Mouse (Mus musculus) mouse trophoblast stem cell (cell line): ENCODE measurements at regions not wholly inside any gene's neighbourhood (a gene's known extent, or its start where the extent isn't known, plus 50 kb on each side); places are given as distances from the start of the nearest gene placed in this dataset.

Experiments
- in situ Hi-C, 2 experiments: fragments of 300-500 bp; cut with MseI, MboI; formaldehyde crosslinking; loops; 2 replicates in 1 of 2; 3 replicates in 1 of 2; pipeline ENCODE4 v1.15.1; 2025

DNA sequence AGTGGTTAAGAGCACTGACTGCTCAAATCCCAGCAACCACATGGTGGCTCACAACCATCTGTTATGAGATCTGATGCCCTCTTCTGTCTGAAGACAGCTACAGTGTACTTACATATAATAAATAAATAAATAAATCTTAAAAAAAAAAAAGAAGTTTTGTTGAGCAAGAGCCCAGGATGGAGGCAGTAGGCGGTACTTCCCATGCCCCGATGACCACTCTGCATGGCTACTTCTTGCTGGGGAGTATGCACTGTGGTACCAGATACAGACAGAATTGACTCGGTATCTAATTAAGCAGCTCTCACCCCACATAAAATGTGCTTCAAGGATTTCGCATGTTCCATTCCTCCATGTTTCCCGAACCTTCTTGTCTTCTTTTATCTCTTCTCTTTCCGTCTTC, 278.4 kb downstream of the Diras2 start:
- in situ Hi-C loops: loop anchor here (5.0 kb wide), 4 partner anchors 280 to 375 kb away; partner anchors contain the start of gene Diras2 (in 1 of the 2)

DNA sequence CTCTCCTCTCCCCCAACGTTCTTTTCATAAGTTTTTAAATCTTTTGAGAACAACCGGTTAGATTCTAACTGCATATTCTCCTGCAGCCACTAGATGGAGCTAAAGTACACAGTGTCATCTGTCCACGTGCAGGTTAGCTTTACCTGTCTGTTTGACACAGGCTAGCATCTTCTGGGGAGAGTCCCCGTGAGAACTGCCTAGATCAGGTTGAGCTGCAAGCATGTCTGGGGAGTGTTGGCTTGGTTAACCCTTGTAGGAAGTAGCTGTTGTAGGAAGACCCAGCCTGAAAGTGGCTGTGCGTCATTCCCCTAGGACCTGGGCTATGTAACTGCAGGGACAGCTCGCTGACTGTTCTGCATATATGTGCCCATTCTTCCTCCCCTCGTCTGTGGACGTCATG, 277.9 kb downstream of the Diras2 start:
- in situ Hi-C loops: loop anchor here (5.0 kb wide), 4 partner anchors 279 to 374 kb away; partner anchors contain the start of gene Diras2 (in 1 of the 2)

DNA sequence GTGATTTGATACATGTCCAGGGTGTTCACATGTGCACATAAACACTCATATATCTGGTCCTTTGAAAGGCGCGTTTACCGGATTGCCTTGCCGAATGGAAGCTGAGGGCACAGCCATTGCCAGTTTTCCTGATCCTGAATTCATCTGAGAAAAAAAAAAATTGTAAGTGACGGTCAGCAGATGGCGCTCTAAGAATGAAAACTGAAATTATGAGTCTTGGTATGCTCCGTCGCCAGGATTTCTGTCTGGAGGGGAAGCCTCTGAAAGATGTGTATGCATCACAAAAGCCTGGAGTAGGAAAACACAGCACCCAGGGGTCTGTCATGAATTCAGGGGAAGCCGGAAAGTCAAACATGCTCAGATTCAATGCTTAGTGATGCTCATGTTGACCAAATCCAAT, 276.9 kb downstream of the Diras2 start:
- in situ Hi-C loops: loop anchor here (5.0 kb wide), 4 partner anchors 278 to 373 kb away; partner anchors contain the start of gene Diras2 (in 1 of the 2)

DNA sequence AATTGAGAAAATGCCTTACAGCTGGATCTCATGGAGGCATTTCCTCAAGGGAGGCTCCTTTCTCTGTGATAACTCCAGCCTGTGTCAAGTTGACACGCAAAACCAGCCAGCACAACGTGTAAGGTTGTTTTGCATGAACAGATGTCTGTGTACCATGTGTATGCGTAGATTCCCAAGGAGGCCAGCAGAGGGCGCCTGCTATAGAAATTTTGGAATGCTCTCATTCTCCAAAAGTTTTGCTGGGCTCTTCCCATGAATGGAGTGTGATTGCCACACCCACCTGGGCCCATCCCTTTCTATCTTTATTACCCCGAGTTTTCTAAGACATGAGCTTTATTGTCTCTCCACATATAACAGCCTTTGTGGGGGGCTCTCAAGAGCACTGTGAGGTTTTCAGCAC, 275.4 kb downstream of the Diras2 start:
- in situ Hi-C loops: no loop called here

DNA sequence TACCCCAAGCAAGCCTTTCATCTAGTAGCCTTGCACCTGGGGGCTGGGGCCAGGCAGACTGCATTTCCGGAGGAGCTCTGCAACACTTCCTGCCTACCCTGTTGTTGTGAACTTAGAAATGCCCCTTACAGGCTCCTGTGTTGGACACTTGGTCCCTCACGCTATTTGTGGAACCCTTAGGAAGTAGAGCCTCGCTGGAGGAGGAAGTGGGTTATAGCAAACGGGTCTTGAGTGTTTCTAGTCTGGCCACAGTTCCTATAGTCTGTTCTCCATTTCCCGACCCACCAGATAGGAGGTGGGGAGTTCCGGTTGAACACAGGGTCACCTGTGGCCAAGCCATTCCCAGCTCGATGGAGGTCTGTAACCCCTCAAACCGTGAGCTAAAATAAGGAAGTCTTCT, 272.7 kb downstream of the Diras2 start:
- in situ Hi-C loops: no loop called here

DNA sequence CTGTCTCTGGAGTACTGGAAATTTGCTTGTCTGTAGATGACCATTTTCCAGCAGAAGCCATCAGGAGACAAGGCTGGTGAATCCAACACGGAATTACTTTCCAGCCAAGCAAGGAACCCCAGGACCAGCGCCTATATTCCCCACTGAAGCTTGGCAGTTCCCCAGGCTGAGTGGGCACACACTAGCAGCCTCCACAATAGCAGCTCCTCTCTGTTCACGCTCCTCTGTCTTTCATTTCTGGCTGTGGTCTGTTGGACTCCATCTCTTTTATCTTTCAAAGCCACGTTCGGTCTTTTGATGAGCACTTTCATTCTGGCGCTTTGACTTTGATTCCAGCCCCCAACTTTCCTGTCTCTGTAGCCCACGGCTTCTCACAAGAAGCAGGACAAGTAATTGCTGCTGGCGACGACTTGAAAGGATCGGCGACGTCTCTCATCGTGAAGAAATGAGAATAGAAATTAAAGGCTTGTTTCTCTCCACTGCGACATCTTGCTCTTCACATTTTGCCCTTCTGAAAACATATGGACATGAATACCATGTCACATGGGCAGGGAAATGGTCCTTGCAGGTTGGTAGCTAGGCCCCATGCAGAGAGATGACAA, 268.0 kb downstream of the Diras2 start:
- in situ Hi-C loops: no loop called here

DNA sequence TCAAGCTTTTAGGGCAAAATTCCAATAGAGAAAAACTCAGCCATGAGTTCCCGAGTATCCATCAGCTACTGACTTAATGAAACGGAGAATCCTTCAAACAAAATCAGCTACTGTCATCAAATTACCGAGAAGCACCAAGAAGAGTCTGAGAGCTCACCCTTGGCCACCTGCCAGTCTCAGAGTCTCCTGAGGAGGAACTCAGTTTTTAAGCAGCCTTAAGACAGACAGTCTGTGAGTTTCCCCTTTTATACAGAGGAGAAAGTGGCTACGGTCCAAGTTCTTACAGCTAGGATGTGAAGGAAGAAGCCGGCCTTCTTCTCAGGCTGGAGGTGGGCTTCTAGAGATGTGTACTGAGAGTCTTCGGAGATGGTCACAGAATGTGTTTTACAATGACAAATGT, 262.8 kb downstream of the Diras2 start:
- in situ Hi-C loops: no loop called here

DNA sequence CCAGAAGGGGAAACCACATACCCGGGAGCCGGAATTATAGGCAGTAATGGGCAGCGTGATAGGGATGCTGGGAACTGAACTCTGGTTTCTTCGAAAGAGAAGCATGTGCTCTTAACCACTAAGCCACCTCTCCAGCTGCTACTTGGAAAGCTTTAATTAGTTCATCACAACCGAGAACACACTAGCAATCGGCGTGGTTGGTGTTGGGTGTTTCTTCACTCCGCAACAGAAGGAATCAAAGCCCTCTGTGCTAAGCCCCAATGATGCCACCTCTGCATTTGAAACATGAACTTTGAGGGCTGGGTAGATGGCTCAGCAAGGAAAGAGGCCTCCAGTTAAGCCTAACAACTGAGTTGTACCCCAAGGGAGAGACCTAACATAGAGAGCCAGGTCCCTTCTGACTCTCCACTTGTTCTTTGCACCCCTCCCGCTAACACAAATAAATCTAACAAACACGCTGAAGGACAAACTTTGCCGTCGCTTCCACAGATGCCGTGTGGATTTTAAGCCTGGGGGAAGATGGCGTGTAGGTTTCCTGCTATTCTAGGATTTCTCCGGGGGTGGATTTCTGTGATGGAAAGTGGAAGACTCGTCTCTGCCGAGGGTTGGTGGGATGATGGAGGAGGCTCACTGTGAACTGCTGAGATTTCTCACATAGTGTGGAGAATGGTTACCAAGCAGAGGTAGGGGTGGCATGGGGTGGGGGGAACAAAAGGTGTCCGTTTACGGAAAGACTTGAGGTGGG, 257.4 kb downstream of the Diras2 start:
- in situ Hi-C loops: loop anchor here in 1 of 2 experiments (10.0 kb wide), 1 partner anchor 201 kb away; no protein-coding TSS in a partner anchor

DNA sequence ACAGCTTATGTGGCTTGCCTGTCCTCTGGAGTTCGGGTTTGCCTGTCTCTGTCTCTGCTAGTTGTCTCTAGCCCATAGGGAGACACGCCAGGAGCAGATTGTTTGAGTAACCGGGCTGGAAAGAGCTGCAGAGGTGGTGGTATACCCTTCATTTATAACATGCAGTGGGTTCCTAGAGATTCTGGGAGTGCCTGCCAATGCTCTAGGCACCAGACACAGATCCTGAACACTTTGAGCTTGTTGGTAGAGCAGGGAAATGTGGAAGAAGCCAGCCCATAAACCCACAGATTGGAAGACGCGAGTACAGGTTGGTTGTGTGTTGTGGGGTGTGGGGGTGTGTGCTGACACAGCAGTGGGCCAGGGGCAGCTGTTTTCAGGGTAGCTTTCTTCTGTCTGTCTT, 255.9 kb downstream of the Diras2 start:
- in situ Hi-C loops: loop anchor here in 1 of 2 experiments (10.0 kb wide), 1 partner anchor 200 kb away; no protein-coding TSS in a partner anchor

DNA sequence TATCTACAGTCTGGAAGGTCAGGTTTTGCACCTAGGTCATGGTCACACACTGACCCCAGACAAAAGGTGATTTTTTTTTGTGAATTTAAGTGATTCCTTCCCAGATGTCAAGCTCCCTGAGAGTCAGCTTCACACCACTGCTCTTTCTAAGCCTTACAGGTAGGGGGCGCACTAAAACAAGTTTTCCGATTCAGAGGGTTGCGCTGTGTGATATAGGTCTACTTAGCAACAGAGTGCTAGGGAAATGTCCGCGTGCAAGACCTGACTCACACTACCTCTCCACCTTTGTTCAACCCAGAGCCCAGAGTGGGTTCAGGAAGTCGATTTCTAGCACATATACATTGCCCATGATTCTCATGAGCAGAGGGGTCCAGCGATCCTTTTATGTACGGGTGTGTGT, 255.4 kb downstream of the Diras2 start:
- in situ Hi-C loops: loop anchor here in 1 of 2 experiments (10.0 kb wide), 1 partner anchor 199 kb away; no protein-coding TSS in a partner anchor

DNA sequence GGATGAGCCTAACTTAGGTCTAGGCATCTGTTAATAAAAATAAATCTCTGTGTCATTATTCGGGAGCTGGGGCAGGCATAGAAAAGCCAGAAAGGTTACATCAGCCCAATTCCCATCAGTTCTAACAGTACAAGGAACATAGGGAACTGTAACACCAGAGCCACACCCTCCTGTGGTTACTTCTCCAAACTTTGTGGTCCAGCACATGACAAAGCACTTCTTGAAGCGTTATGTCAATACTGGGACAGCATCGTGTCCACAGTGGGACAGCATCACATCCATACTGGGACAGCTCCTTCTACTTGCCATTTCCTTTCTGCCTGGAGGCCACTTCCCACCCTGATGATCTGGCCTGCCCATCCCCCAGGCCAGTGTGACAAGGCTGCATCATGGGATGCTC, 253.9 kb downstream of the Diras2 start:
- in situ Hi-C loops: loop anchor here in 1 of 2 experiments (10.0 kb wide), 1 partner anchor 198 kb away; no protein-coding TSS in a partner anchor

DNA sequence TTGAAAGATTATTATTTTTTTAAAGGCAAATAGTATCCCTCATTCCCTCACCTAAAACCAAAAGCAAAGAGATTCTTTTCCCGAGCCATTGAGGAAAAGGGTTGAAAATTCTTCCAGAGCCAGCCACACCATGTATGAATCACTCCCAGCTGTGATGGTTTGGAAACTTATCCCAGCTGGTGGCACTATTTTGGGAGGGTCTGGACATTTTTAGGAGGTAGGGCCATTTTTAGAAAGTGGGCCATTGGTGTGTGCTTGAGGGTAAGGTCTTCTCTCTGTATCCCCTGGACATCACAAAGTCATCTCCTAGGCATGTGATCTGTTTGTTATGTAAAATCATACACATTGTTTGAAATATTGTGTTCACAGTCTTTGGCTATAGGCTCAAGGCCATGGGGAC, 252.2 kb downstream of the Diras2 start:
- in situ Hi-C loops: loop anchor here in 1 of 2 experiments (10.0 kb wide), 1 partner anchor 196 kb away; no protein-coding TSS in a partner anchor

DNA sequence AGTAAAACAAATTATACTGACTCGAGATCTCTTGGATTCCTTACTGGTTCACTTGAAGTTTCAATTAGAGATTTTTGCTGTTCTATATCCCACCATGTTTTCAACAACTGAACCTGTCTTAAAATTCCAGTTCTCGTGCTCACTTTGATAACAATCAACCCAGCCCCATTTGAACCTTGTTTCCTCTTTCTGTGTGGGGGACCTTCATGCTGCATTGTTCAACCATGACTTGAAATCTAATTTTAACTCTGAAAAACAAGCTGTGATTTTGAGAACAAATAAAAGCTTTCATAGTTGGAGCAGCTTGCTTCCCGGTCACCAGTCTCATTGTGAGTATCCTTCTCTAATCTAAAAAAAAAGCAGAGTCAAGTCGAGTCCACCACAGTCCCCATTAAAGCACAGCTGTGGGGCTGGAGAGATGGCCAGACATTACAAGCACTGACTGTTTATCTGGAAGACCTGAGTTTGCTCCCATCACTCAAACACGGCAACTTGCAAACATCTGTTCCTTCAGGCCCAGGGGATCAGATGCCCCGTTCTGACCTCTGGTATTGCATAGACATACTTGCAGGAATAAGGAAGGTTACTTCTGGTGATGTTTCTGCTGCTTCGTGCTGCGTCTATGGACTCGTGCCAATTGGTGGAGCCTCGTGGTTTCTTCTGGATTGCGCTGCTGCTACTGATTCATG, 251.7 kb downstream of the Diras2 start:
- in situ Hi-C loops: loop anchor here in 1 of 2 experiments (10.0 kb wide), 1 partner anchor 195 kb away; no protein-coding TSS in a partner anchor

DNA sequence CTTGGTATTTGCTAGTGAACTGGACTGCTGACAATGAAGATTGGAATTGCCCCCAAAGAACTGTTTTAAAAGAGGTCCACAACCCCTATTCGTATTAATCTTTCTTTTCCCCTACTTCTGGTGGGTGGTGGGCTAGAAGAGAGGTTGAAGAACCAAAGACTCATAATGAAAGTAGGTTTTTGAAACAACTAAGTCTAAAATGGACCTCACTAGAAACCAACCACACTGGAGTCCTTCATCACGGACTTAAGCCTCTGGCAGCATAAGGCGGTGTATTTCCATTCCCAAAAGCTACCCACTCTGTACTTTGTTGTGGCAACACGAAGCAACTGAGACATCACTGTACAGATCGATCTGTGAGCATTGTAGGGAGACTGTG, 251.1 kb downstream of the Diras2 start:
- in situ Hi-C loops: loop anchor here in 1 of 2 experiments (10.0 kb wide), 1 partner anchor 195 kb away; no protein-coding TSS in a partner anchor

DNA sequence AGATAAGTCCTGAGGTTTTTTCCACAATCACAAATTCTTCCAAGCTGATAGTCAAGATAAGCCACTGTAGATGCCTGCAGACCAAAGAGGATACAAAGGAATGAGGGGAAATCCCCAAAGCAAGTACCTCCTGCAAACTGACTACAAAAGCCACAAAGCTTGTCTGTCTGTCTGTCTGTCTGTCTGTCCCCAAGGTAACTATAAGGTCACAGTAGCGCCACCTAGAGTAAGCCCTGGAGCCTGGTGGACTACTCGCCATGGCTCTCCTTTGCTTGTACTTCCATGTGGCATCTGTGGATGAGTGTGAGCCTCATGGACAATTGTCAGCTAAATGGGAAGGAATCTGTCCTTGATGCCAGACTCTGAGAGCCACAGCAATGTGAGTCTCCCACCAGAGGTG, 249.8 kb downstream of the Diras2 start:
- in situ Hi-C loops: no loop called here

DNA sequence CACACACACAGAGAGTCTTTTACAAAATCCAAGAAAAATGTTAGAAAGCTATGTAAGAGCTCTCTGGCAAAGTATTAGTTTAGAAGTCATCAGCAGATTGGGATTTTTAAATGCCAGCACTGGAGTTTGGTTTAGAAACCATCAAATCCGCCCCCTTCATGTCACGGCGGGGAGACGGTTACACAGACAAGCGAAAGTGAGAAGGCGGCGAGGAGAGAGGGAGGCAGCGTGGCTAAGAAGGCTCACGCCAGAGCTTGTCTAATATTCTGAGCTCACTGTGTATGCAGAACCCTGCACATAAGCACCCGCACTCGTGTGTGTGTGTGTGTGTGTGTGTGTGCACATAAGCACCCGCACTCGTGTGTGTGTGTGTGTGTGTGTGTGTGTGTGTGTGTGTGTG, 248.6 kb downstream of the Diras2 start:
- in situ Hi-C loops: no loop called here

DNA sequence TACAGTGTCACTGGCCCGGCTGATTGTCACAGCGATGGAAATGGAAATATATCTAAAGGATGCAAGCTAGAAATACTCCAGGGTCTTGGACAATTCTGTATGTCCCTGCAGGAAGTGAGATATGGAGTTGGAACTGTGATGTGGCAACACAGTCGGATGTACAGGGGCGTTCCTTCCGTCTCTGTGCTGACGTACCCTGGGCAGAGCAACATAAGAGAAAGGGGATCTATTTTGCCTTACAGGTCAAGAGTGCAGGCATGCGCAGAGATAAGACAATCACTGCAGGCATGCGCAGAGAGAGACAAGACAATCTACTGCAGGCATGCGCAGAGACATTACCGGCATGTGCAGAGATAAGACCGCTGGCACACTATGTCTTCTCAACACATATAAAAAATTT, 247.6 kb downstream of the Diras2 start:
- in situ Hi-C loops: no loop called here

DNA sequence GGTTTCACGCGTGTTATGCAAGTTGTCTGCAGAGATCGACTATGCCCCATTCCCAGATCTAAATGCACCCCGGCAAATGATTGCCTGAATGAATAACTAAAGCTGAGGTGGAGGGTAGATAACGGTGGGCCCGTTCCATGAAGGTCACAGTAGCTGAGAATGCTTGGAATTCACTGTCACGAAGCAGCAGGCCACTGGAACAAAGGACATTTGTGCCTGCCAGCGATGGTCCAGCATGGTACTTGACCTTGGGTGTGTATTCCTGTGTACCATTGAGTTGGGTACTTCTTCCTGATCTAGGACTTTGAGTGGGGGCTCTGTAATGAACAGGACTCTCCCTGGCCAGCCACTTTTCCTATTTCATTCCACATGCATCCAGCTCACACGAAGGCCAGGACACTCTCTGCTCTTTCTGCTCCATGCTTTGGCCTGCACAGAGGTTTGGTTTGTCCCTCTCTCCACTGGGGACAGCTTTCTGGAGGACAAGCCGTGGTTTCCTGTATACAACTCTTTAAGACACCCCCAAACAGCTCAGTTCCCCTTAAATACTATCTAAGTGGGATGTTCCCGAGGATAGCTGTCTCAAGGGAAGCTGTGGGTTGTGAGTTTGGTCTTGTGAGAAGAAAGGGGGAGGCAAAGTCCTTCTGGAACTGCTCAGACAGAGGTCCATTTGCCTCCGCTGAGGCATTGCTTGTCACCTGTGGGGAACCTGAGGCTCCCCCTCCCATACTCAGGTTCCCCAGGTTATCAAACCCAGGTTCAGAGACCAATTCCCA, 246.9 kb downstream of the Diras2 start:
- in situ Hi-C loops: no loop called here

DNA sequence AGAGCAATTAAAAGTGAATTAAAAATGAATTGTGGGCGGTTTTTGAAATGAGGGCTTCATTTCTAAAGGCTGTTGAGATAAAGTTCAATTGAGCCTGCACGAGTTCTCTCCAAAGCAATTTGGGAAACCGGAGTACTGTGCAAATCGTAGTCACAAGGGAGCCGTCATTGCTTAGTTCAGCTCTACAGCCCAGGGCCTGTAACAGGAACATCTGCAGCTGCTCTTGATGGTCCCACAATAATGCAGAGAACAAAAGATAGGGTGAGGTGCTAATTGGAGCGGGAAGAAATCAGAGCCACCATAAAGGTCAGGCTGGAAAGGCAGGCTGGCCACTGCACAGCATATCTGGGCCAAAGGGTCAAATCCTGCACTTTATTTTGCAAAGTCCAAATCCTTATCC, 242.7 kb downstream of the Diras2 start:
- in situ Hi-C loops: no loop called here

DNA sequence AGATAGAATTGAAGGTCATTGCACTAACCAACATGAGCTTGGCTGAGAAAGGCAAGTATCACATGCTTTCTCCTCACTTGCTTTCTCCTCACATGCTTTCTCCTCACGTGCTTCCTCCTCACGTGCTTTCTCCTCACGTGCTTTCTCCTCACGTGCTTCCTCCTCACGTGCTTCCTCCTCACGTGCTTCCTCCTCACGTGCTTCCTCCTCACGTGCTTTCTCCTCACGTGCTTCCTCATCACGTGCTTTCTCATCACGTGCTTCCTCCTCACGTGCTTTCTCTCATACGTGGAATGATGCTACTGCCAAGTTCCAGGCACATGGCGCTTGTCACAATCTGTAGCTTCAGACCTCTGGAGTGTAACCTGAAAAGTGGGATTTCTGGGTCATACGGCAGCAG, 235.2 kb downstream of the Diras2 start:
- in situ Hi-C loops: no loop called here

DNA sequence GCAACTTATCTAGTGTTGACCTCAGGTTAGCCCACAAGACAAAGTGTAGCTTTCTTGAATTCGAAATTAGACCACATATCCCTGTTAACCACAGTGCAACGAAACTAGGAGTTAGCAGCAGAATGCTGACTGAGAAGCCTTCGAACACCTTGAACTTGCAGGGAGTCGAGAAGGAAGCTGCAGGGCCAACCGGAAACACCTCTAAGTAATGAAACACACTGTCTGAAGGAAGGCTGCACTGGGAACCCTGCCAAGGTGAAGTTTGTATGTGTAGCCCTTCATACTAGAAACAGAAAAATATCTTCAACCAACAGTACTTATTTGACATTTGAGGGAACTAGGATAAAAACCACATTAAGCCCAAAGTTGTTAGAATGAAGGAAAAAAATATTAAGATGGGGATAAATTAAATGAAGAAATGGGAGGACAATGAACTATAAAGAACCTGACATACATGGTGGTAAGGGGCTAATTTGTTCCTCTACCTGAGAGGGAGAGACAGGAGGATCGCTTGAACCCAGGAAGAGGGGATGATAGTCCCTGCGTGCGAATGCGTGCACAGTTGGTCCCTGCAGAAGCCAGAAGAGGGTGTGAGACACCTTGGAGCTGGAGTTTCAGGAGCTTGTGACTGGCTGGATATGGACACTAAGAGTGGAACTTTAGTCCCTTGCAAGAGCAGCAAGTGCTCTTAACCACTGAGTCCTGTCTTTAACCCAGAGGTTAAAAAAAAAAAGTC, 234.4 kb downstream of the Diras2 start:
- in situ Hi-C loops: no loop called here
